21 mouse cellular contexts compared by ENCODE assay signal in the genomic region with DNA sequence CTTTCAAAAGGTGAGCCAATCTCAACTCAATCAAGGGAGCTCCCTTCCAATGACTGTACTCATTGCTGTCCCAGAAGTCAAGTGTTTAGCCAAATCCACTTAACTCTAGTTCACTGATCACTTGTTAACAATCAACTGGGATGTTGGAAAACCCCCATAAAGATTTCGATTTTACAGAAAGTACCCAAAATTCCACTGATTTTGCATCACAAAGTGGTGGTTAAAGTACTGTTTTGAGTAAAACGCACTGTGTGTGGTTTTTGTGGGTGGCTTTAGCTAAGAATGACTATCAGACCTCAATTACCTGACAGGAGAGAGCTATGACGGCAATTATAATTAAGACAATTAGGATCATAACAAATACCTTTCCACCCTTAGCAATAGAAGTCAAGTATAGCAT.
"Had no signal": no experiment of that assay in that cellular context is flagged by ENCODE, and none has a peak within 500 bp of the region (broad histone marks: within the 10 kb centered on the region; RNA-seq: fewer than 3 reads in every experiment).

No protein-coding gene starts in this region.

- H3K27ac ChIP-seq: kidney, postnatal 0 days; left cerebral cortex, adult 2 months; limb, embryonic 12.5 days; limb, embryonic 15.5 days; liver, embryonic 14.5 days; macrophage; midbrain, embryonic 12.5 days; midbrain, embryonic 15.5 days; neural tube, embryonic 13.5 days had no signal

- DNase-seq: kidney, postnatal 25 days; layer of hippocampus, postnatal 36 days; left cerebral cortex, postnatal 4 days; liver, postnatal 0 days; lung, embryonic 14.5 days; retina, postnatal 1 day; right cerebral cortex, postnatal 25 days; spleen, adult 18-20 months; thymus, adult 18-20 months; thymus, postnatal 36 days had no signal

- H3K9me3 ChIP-seq: limb, embryonic 12.5 days; limb, embryonic 15.5 days; midbrain, embryonic 12.5 days; midbrain, embryonic 15.5 days; neural tube, embryonic 13.5 days had no signal

- H3K4me3 ChIP-seq: left cerebral cortex, adult 2 months; limb, embryonic 12.5 days; limb, embryonic 15.5 days; midbrain, embryonic 12.5 days; midbrain, embryonic 15.5 days; neural tube, embryonic 13.5 days had no signal

- ATAC-seq: liver, postnatal 0 days; lung, postnatal 0 days; midbrain, embryonic 15.5 days had no signal

- H3K27me3 ChIP-seq: limb, embryonic 12.5 days; limb, embryonic 15.5 days; midbrain, embryonic 12.5 days; midbrain, embryonic 15.5 days; neural tube, embryonic 13.5 days had no signal

- H3K36me3 ChIP-seq: limb, embryonic 12.5 days; midbrain, embryonic 12.5 days; midbrain, embryonic 15.5 days; neural tube, embryonic 13.5 days had no signal

- H3K9ac ChIP-seq: limb, embryonic 12.5 days; limb, embryonic 15.5 days; liver, embryonic 14.5 days; liver, postnatal 0 days; lung, embryonic 14.5 days; midbrain, embryonic 12.5 days; midbrain, embryonic 15.5 days; neural tube, embryonic 13.5 days had no signal

- H3K4me1 ChIP-seq: limb, embryonic 12.5 days; limb, embryonic 15.5 days; midbrain, embryonic 12.5 days; midbrain, embryonic 15.5 days; neural tube, embryonic 13.5 days had no signal

- H3K4me2 ChIP-seq: limb, embryonic 12.5 days; limb, embryonic 15.5 days; liver, embryonic 11.5 days; lung, embryonic 14.5 days; midbrain, embryonic 12.5 days; midbrain, embryonic 15.5 days; neural tube, embryonic 13.5 days had no signal
